Mouse (Mus musculus) kidney, adult 8-10 months (tissue): ENCODE measurements around the gene Ero1lb.

Source experiments
- DNase-seq, 2 experiments: peaks; one replicate each; pipeline ENCODE4 v3.0.0; 2022

The Ero1lb gene

GRCm38 (mm10) chr13:12565621-12566390 lies at the start of gene Ero1lb:
Gene Ero1lb, plus strand, starts transcription at chr13:12565874.
- peak; percentile 99 for DNase-seq

GRCm38 (mm10) chr13:12519371-12519770 lies 46.3 kb upstream of the Ero1lb start:
- no peak for DNase-seq

GRCm38 (mm10) chr13:12519955-12520584 lies 45.6 kb upstream of the Ero1lb start, which contains the start of gene Edaradd:
Gene Edaradd, minus strand, starts transcription at chr13:12520438.
- peak; percentile 31 to 57 for DNase-seq

- no peak for DNase-seq
Observed at GRCm38 (mm10) chr13:12522346-12522745, 43.3 kb upstream of the Ero1lb start.

GRCm38 (mm10) chr13:12525678-12526077 lies 40.0 kb upstream of the Ero1lb start:
- no peak for DNase-seq

- peak; percentile 26 to 48 for DNase-seq
Observed at GRCm38 (mm10) chr13:12534628-12535027, 31.0 kb upstream of the Ero1lb start.

GRCm38 (mm10) chr13:12537971-12538370 lies 27.7 kb upstream of the Ero1lb start:
- peak; percentile 23 to 73 for DNase-seq

- DNase-seq, result no peak
Observed at GRCm38 (mm10) chr13:12539716-12540115, 26.0 kb upstream of the Ero1lb start.

- no peak for DNase-seq
Observed at GRCm38 (mm10) chr13:12540119-12540518, 25.6 kb upstream of the Ero1lb start.

- DNase-seq, result peak; percentile 59 to 64
Observed at GRCm38 (mm10) chr13:12542006-12542981, 23.4 kb upstream of the Ero1lb start.

GRCm38 (mm10) chr13:12543246-12543645 lies 22.4 kb upstream of the Ero1lb start:
- no peak for DNase-seq

GRCm38 (mm10) chr13:12543880-12544568 lies 21.6 kb upstream of the Ero1lb start:
- DNase-seq, result no peak

GRCm38 (mm10) chr13:12554211-12554610 lies 11.5 kb upstream of the Ero1lb start:
- DNase-seq, result no peak

- no peak for DNase-seq
Observed at GRCm38 (mm10) chr13:12559044-12559443, 6.6 kb upstream of the Ero1lb start.

GRCm38 (mm10) chr13:12559462-12560120 lies 6.1 kb upstream of the Ero1lb start:
- no peak for DNase-seq

GRCm38 (mm10) chr13:12561729-12562128 lies 3.9 kb upstream of the Ero1lb start:
- no peak for DNase-seq

- DNase-seq, result no peak
Observed at GRCm38 (mm10) chr13:12562256-12562655, 3.4 kb upstream of the Ero1lb start.

GRCm38 (mm10) chr13:12567936-12568335 lies 2.3 kb downstream of the Ero1lb start:
- DNase-seq, result no peak

GRCm38 (mm10) chr13:12568597-12569469 lies 3.2 kb downstream of the Ero1lb start:
- no peak for DNase-seq

- DNase-seq, result no peak
Observed at GRCm38 (mm10) chr13:12569741-12570140, 4.1 kb downstream of the Ero1lb start.
